Mouse (Mus musculus): ENCODE results near the gene Cnnm2.

GRCm38 (mm10) chr19:46862556-46862955 lies 101.2 kb downstream of the Cnnm2 start:
- TF ChIP-seq CTCF (IDR thresholded peaks at IDR 0.05; ENCODE audit: low read depth, low read length) (no peak), POLR2A (IDR thresholded peaks at IDR 0.05; ENCODE audit: borderline replicate concordance, low read depth, low read length) (no peak)

Data from bone marrow macrophage, adult 2 months (primary cell).